ENCODE assay signal across 26 mouse cellular contexts in genomic region chr6:118639816-118640215, GRCm38 (mm10).
"Had no signal": no experiment of that assay in that cellular context is flagged by ENCODE, and none has a peak within 500 bp of the region (broad histone marks: within the 10 kb centered on the region; RNA-seq: fewer than 3 reads in every experiment).

No protein-coding gene starts in this region.

- DNase-seq: kidney, adult 2 months; kidney, postnatal 25 days; layer of hippocampus, adult 9-11 months; layer of hippocampus, postnatal 36 days; left cerebral cortex, postnatal 4 days; liver; lung, adult 18-20 months; lung, postnatal 36 days; retina, postnatal 1 day; right cerebral cortex, postnatal 25 days; spleen, adult 18-20 months; thymus, adult 2 months; thymus, postnatal 14 days; thymus, postnatal 4 days had no signal

- ATAC-seq: intestine, postnatal 0 days; liver, embryonic 12.5 days; midbrain, embryonic 15.5 days had no signal

- H3K27ac ChIP-seq: kidney, postnatal 0 days; layer of hippocampus, adult 2 months; left cerebral cortex, adult 2 months; limb, embryonic 13.5 days; liver, embryonic 12.5 days; liver, embryonic 15.5 days; midbrain, embryonic 12.5 days; midbrain, embryonic 15.5 days; neural tube, embryonic 12.5 days; neural tube, embryonic 15.5 days; stomach, postnatal 0 days had no signal

- H3K4me3 ChIP-seq: layer of hippocampus, adult 2 months; left cerebral cortex, adult 2 months; limb, embryonic 13.5 days; liver, embryonic 12.5 days; liver, embryonic 15.5 days; midbrain, embryonic 12.5 days; midbrain, embryonic 15.5 days; neural tube, embryonic 12.5 days; neural tube, embryonic 15.5 days had no signal

- H3K4me2 ChIP-seq: limb, embryonic 13.5 days; liver, embryonic 12.5 days; liver, embryonic 15.5 days; midbrain, embryonic 12.5 days; midbrain, embryonic 15.5 days; neural tube, embryonic 12.5 days; neural tube, embryonic 15.5 days had no signal

- H3K36me3 ChIP-seq: liver, embryonic 12.5 days; liver, embryonic 15.5 days had no signal

- H3K4me1 ChIP-seq: limb, embryonic 13.5 days; liver, embryonic 12.5 days; liver, embryonic 15.5 days; midbrain, embryonic 12.5 days; midbrain, embryonic 15.5 days; neural tube, embryonic 12.5 days; neural tube, embryonic 15.5 days had no signal

- H3K9me3 ChIP-seq: liver, embryonic 12.5 days; liver, embryonic 15.5 days had no signal

- H3K27me3 ChIP-seq: limb, embryonic 13.5 days; liver, embryonic 12.5 days; liver, embryonic 15.5 days; midbrain, embryonic 12.5 days; midbrain, embryonic 15.5 days; neural tube, embryonic 12.5 days; neural tube, embryonic 15.5 days had no signal

- H3K9ac ChIP-seq: limb, embryonic 13.5 days; liver, embryonic 12.5 days; liver, embryonic 15.5 days; midbrain, embryonic 12.5 days; midbrain, embryonic 15.5 days; neural tube, embryonic 12.5 days; neural tube, embryonic 15.5 days had no signal
